Mouse (Mus musculus) myocyte (in vitro differentiated cells): ENCODE measurements around the gene Lgals2. TPM values are rescaled to one million over a fixed set of nuclear protein-coding genes. Genes with fewer than 3 reads are reported as not detected.

Source experiments
- H3K27me3 ChIP-seq: one replicate; pipeline ENCODE4 v1.6.1; 2011; ENCODE audit not compliant: control insufficient read depth, insufficient read depth, insufficient read length
- H3K36me3 ChIP-seq: one replicate; pipeline ENCODE4 v1.6.1; 2011; ENCODE audit not compliant: control insufficient read depth, insufficient read depth
- H3K4me2 ChIP-seq: one replicate; pipeline ENCODE4 v1.6.1; 2011; ENCODE audit warnings: low read depth, control low read depth
- H3K4me3 ChIP-seq: one replicate; pipeline ENCODE4 v1.5.1; 2011; ENCODE audit warnings: mild to moderate bottlenecking, control low read depth, moderate library complexity
- H3K79me2 ChIP-seq: one replicate; pipeline ENCODE4 v1.6.1; 2011; ENCODE audit not compliant: control insufficient read depth, insufficient read depth
- H3ac ChIP-seq: one replicate; pipeline ENCODE4 v1.6.1; 2011; ENCODE audit not compliant: control insufficient read depth, insufficient read length
- CEBPB ChIP-seq: IDR thresholded peaks from 2 replicates; pipeline ENCODE4 v1.6.1; 2011; ENCODE audit warnings: mild to moderate bottlenecking, moderate library complexity; ENCODE audit not compliant: poor library complexity, insufficient read depth, severe bottlenecking
- E2F4 ChIP-seq: IDR thresholded peaks from one replicate; pipeline ENCODE4 v1.6.1; 2011; ENCODE audit warnings: mild to moderate bottlenecking, control low read depth, moderate library complexity; ENCODE audit not compliant: insufficient read depth
- MAX ChIP-seq: IDR thresholded peaks from one replicate; pipeline ENCODE4 v1.6.1; 2011; ENCODE audit warnings: low read depth, mild to moderate bottlenecking, control low read depth
- MYOD1 ChIP-seq, 3 experiments: IDR thresholded peaks; one replicate each; pipeline ENCODE4 v1.6.1; 2011; ENCODE audit warnings: control low read depth in 2 of 3, low read depth in 2 of 3, mild to moderate bottlenecking in 2 of 3, moderate library complexity in 1 of 3; ENCODE audit not compliant: insufficient read length in 2 of 3, control insufficient read depth in 1 of 3
- MYOG ChIP-seq, 3 experiments: IDR thresholded peaks; one replicate each; pipeline ENCODE4 v1.6.1; 2011; ENCODE audit warnings: control low read depth in 2 of 3, low read depth in 2 of 3, mild to moderate bottlenecking in 2 of 3; ENCODE audit not compliant: insufficient read length in 2 of 3, control insufficient read depth in 1 of 3, insufficient read depth in 1 of 3
- POLR2A ChIP-seq: IDR thresholded peaks from one replicate; pipeline ENCODE4 v1.6.1; 2011; ENCODE audit warnings: low read depth, mild to moderate bottlenecking, control low read depth, moderate library complexity; ENCODE audit not compliant: insufficient read length
- POLR2AphosphoS2 ChIP-seq: IDR thresholded peaks from one replicate; pipeline ENCODE4 v1.6.1; 2011; ENCODE audit warnings: low read depth, control low read depth; ENCODE audit not compliant: insufficient read length
- REST ChIP-seq: IDR thresholded peaks from one replicate; pipeline ENCODE4 v1.6.1; 2011; ENCODE audit warnings: mild to moderate bottlenecking, control low read depth, moderate library complexity; ENCODE audit not compliant: insufficient read depth, insufficient read length
- SRF ChIP-seq: IDR thresholded peaks from one replicate; pipeline ENCODE4 v1.6.1; 2011; ENCODE audit warnings: low read depth; ENCODE audit not compliant: control insufficient read depth, insufficient read length
- TCF12 ChIP-seq: IDR thresholded peaks from one replicate; pipeline ENCODE4 v1.6.1; 2011; ENCODE audit warnings: mild to moderate bottlenecking, control low read depth; ENCODE audit not compliant: poor library complexity, insufficient read depth, severe bottlenecking
- TCF3 ChIP-seq: IDR thresholded peaks from one replicate; pipeline ENCODE4 v1.6.1; 2011; ENCODE audit warnings: low read depth, control low read depth; ENCODE audit not compliant: insufficient read length
- USF1 ChIP-seq: IDR thresholded peaks from one replicate; pipeline ENCODE4 v1.6.1; 2011; ENCODE audit warnings: low read depth, mild to moderate bottlenecking, control low read depth, moderate library complexity
- polyA plus RNA-seq: library from polyadenylated mRNA; unstranded; fragments of >200 nt; fragmentation: generic; extraction: Trizol; gene quantifications from one replicate; pipeline ENCODE4 v1.2.1, GENCODE M21; 2012; ENCODE audit warnings: missing spikeins

Gene Lgals2
- polyA plus RNA-seq, 1 experiment, result 2.2 TPM

DNA sequence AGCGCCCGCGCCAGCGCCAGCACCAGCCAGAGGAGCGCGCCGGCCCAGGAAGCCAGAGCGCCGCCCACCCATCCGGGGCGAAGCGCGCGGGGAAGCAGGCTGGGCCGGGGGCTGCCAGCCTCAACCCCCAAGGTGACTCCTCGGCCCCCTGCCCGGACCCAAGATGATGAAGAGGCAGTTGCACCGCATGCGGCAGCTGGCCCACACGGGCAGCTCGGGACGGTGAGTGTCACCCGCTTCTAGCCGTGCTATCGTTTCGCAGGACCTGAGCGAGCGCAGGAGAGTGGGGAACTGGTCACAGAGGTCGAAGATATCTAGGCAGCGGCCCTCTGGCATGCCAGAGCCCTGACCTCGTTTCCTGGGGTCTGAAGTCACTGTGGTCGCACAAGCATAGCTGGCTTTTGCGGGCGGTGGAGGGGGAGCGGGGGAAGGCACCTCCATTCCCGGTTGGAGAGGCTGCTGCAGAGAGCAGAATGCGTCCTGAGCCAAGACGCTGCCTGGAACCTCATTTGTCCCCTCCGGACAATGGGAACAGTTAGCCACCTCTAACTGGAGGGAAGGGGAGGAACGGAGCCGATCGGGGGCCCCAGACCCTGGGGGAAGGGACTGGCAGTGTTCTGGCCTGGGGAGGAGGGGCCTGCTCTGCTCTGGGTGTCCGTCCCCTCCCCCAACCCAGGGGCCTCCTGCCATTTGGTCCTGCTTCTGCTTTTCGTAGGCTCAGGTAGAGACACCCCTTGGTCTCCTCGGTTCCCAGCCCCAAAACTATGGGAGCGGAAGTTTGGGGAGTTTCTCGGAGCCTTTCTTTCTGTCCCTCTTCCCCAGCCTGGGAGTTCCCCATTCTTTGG, 44.6 kb upstream of the Lgals2 start, which contains the start of gene Sh3bp1:
TSS of gene Sh3bp1 (plus strand) at position 29 of the 845 bp plus-strand sequence.
- no peaks in the 10 kb centered on the region for H3K79me2 ChIP-seq
- H3K27me3 ChIP-seq, result no peaks in the 10 kb centered on the region
- H3K36me3 ChIP-seq, result peaks cover 6% of the 10 kb centered on the region

DNA sequence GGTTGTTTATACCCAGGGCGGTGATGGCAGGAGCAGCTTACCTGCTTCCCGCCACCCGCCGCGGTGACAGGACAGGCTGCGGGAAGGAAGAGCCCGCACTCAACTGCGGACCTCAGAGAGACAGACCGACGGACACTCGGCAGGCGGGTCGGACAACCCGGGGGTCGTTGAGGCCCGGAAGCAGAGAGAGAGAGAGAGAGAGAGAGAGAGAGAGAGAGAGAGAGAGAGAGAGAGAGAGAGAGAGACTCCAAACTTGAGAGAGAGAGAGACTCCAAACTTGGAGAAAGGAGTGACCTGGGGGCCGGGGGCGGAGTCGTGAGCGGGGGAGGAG, 44.0 kb upstream of the Lgals2 start, which contains the start of gene Gm49510:
TSS of gene Gm49510 (plus strand) at position 259 of the 331 bp plus-strand sequence.
- Histone ChIP-seq H3K4me2 (peak within 1 kb of the TSS; percentile 99), H3K27me3 (no peaks in the 10 kb centered on the region), H3K4me3 (peak within 1 kb of the TSS; percentile 49), H3K36me3 (no peaks in the 10 kb centered on the region), H3ac (peak within 1 kb of the TSS; percentile 21), H3K79me2 (no peaks in the 10 kb centered on the region)
- TF ChIP-seq POLR2AphosphoS2 (no peak), MAX (no peak), MYOD1 (IDR thresholded peaks at IDR 0.05; ENCODE audit: control insufficient read depth in 1 of 3, insufficient read length in 2 of 3, low read depth in 2 of 3) (no peak), TCF3 (no peak), MYOG (IDR thresholded peaks at IDR 0.05; ENCODE audit: control insufficient read depth in 1 of 3, insufficient read depth in 1 of 3, insufficient read length in 2 of 3, low read depth in 2 of 3) (no peak), E2F4 (no peak), REST (no peak), CEBPB (no peak), USF1 (no peak), POLR2A (no peak), SRF (no peak), TCF12 (no peak)

More for the DNA sequence above, 44.6 kb upstream of the Lgals2 start, which contains the start of gene Sh3bp1:
- H3K4me2 ChIP-seq, result peak within 1 kb of the TSS; percentile 99
- peak within 1 kb of the TSS; percentile 49 for H3K4me3 ChIP-seq
- TF ChIP-seq POLR2A (peak; percentile 74), POLR2AphosphoS2 (peak; percentile 53), SRF (no peak), CEBPB (no peak), MYOG (IDR thresholded peaks at IDR 0.05; ENCODE audit: control insufficient read depth in 1 of 3, insufficient read depth in 1 of 3, insufficient read length in 2 of 3, low read depth in 2 of 3) (peak in 2 of 3 experiments; percentile 18 to 46), MYOD1 (IDR thresholded peaks at IDR 0.05; ENCODE audit: control insufficient read depth in 1 of 3, insufficient read length in 2 of 3, low read depth in 2 of 3) (peak in 1 of 3 experiments; percentile 44)
- peak within 1 kb of the TSS; percentile 21 for H3ac ChIP-seq

DNA sequence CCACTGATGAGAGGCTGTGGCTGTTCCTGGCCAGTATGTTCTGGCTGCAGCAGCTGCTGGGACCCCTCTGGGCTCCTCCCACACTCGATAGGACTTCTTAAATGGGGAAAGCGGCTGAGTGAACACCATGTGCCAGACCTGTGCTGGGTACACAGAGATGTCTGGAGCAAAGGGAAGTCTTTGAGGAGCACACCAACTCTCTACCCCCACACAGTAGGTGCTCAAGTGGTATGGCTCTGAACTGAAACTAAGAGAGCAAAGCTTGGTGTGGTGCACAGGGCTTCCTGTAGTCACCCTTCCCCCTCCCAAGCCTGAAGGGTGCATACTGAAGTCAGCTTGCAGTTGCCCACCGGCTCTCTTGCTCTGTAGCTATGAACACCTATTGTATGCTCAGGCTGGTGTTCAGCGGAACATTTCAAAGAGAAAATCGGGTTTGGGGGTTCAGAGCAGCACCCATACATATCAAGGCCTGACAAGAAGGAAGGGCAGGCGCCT, 43.2 kb upstream of the Lgals2 start:
- Histone ChIP-seq H3K4me3 (peak overlapping the region; percentile 49), H3K79me2 (no peaks in the 10 kb centered on the region)

DNA sequence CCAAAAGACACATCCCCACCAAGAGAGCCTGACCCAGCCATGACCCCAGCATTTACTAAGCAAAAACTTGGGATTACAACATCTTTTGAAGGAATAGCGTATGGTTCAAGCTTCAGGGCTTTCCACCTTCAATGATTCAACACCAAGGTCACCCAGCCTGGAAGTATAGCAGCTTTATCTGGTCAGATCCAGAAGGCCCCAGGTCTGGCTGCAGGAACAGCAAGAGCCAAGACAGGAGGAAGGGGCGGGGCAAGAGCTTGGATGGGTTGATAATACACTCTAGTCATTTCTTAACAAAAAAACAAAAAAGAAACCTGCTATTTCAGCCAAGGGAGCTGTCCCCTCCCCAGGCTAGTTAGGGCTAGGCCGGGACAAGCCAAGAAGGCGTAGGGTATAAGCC, 42.2 kb upstream of the Lgals2 start:
- Histone ChIP-seq H3K4me2 (no peak overlapping the region), H3K36me3 (peaks cover 6% of the 10 kb centered on the region), H3K27me3 (no peaks in the 10 kb centered on the region), H3K79me2 (no peaks in the 10 kb centered on the region), H3ac (no peak overlapping the region), H3K4me3 (no peak overlapping the region)
- no peak for TF ChIP-seq MYOG (IDR thresholded peaks at IDR 0.05; ENCODE audit: control insufficient read depth in 1 of 3, insufficient read depth in 1 of 3, insufficient read length in 2 of 3, low read depth in 2 of 3)
- no peak for TF ChIP-seq POLR2AphosphoS2
- TF ChIP-seq E2F4, result no peak
- no peak for TF ChIP-seq MYOD1 (IDR thresholded peaks at IDR 0.05; ENCODE audit: control insufficient read depth in 1 of 3, insufficient read length in 2 of 3, low read depth in 2 of 3)
- TF ChIP-seq USF1, result no peak
- no peak for TF ChIP-seq TCF3
- no peak for TF ChIP-seq POLR2A
- no peak for TF ChIP-seq MAX
- no peak for TF ChIP-seq TCF12
- no peak for TF ChIP-seq SRF
- TF ChIP-seq CEBPB, result no peak
- TF ChIP-seq REST, result no peak

More for the DNA sequence above, 43.2 kb upstream of the Lgals2 start:
- Histone ChIP-seq H3K4me2 (no peak overlapping the region), H3ac (no peak overlapping the region), H3K36me3 (no peaks in the 10 kb centered on the region), H3K27me3 (no peaks in the 10 kb centered on the region)
- TF ChIP-seq USF1, result no peak
- TF ChIP-seq TCF3, result no peak
- no peak for TF ChIP-seq E2F4
- no peak for TF ChIP-seq MAX
- TF ChIP-seq CEBPB, result no peak
